In the genomic region with DNA sequence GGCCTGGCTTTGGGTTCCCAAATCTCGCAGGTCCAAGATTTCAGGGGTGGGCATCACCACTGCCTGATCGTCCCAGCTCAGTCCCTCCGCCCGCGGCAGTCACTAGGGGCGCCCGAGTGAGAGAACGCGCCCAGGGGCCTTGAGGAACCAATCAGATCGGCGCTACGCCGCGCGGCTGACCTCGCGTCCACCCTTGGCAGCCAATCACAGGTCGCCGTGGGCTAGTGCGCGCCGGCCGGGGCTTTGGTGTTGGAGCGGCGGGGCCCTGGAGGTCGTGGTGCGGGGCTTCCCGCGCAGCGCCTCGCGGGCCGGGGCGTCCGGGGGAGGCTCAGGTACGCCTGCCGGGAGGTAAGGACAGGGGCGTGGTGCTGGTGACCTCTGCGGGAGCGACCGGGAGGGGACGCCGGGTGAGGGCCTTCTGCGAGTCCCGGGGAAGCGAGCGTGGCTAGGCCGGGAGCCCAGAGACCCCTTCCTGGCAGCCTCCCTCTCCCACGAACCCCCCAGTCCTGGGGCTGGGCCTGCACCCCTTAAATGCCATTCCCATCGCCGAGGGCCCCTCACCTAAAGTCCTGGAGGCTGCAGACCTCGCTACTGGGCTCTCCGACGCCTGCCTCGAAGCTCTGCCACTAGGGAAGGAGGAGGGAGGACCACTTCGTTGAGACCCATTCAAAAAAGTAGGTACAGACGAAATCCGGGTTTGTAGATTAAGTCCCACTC, we compare ENCODE assay signal across 7 mouse cellular contexts. TPM values are rescaled to one million over a fixed set of nuclear protein-coding genes. Genes with fewer than 3 reads are reported as not detected.
DNase-seq lines count a peak whose midpoint lies in the region; ATAC-seq and TF ChIP-seq lines count a peak whose summit lies in the region.

A gene (plus strand): TSS at position 249 of the 717 bp plus-strand sequence.

- H3K27ac ChIP-seq in embryonic facial prominence, embryonic 12.5 days = peak within 1 kb of the TSS; percentile 80
- H3K27ac ChIP-seq in kidney, adult 2 months (ENCODE audit: insufficient read depth, low read depth, low read length) = peak within 1 kb of the TSS; percentile 24; the same call in 1 of the 2 replicates
- peak within 1 kb of the TSS; percentile 62 for H3K27ac ChIP-seq in limb, embryonic 12.5 days
- peak within 1 kb of the TSS; percentile 78 for H3K27ac ChIP-seq in midbrain, embryonic 15.5 days
- peak within 1 kb of the TSS; percentile 69 for H3K27ac ChIP-seq in spleen, adult 2 months (ENCODE audit: insufficient read depth, low read length)

- peak; percentile 97 for DNase-seq in adrenal gland, postnatal 25 days
- peak; percentile 95 to 96 for DNase-seq in heart, adult 18-20 months
- DNase-seq in kidney, adult 2 months = peak; percentile 97
- peak; percentile 74 to 93 for DNase-seq in spleen, adult 2 months (ENCODE audit: low read depth in 1 of 2, low spot score in 2 of 2)

- peaks cover 4% of the 10 kb centered on the region; the same call in 1 of the 2 replicates for H3K4me1 ChIP-seq in embryonic facial prominence, embryonic 12.5 days
- H3K4me1 ChIP-seq in kidney, adult 2 months (ENCODE audit: control insufficient read depth, insufficient read depth, low read length) = peaks cover 4% of the 10 kb centered on the region; the same call in 1 of the 2 replicates
- H3K4me1 ChIP-seq in limb, embryonic 12.5 days (replicated peaks) = peaks cover 10% of the 10 kb centered on the region; the same call in 1 of the 2 replicates
- H3K4me1 ChIP-seq in midbrain, embryonic 15.5 days = peaks cover 18% of the 10 kb centered on the region
- peaks cover 6% of the 10 kb centered on the region; the same call in 1 of the 2 replicates for H3K4me1 ChIP-seq in spleen, adult 2 months (ENCODE audit: control insufficient read depth, insufficient read depth, insufficient read length)

- peak within 1 kb of the TSS; percentile 90 for H3K9ac ChIP-seq in embryonic facial prominence, embryonic 12.5 days
- H3K9ac ChIP-seq in limb, embryonic 12.5 days (replicated peaks) = peak within 1 kb of the TSS; percentile 93
- H3K9ac ChIP-seq in midbrain, embryonic 15.5 days = peak within 1 kb of the TSS; percentile 85

- H3K27me3 ChIP-seq in embryonic facial prominence, embryonic 12.5 days = no peaks in the 10 kb centered on the region
- no peaks in the 10 kb centered on the region for H3K27me3 ChIP-seq in kidney, adult 2 months (replicated peaks; ENCODE audit: control insufficient read depth, insufficient read depth, low read length)
- no peaks in the 10 kb centered on the region for H3K27me3 ChIP-seq in limb, embryonic 12.5 days
- H3K27me3 ChIP-seq in midbrain, embryonic 15.5 days (replicated peaks) = no peaks in the 10 kb centered on the region
- H3K27me3 ChIP-seq in spleen, adult 2 months (ENCODE audit: control insufficient read depth, insufficient read depth, low read length) = no peaks in the 10 kb centered on the region

- no peaks in the 10 kb centered on the region for H3K9me3 ChIP-seq in embryonic facial prominence, embryonic 12.5 days
- no peaks in the 10 kb centered on the region for H3K9me3 ChIP-seq in limb, embryonic 12.5 days
- H3K9me3 ChIP-seq in midbrain, embryonic 15.5 days = no peaks in the 10 kb centered on the region

- peak; percentile 94 for ATAC-seq in embryonic facial prominence, embryonic 12.5 days (ENCODE audit: insufficient number of reproducible peaks, insufficient read depth, low FRiP score, low TSS enrichment)
- ATAC-seq in limb, embryonic 12.5 days (ENCODE audit: insufficient number of reproducible peaks, insufficient read depth, low FRiP score, low TSS enrichment, low read depth) = peak; percentile 96
- peak; percentile 98 for ATAC-seq in midbrain, embryonic 15.5 days (replicated peaks)

- WGBS in embryonic facial prominence, embryonic 12.5 days = under 1% methylated on average over 57 of the region's 58 CpGs
- under 1% methylated on average over 58 of the region's 58 CpGs for WGBS in kidney, adult 2 months
- under 1% methylated on average over 57 of the region's 58 CpGs for WGBS in limb, embryonic 12.5 days
- WGBS in midbrain, embryonic 15.5 days = under 1% methylated on average over 57 of the region's 58 CpGs
- under 1% methylated on average over 54 of the region's 58 CpGs for WGBS in spleen, adult 2 months

- peak within 1 kb of the TSS; percentile 80 for H3K4me2 ChIP-seq in embryonic facial prominence, embryonic 12.5 days (replicated peaks)
- H3K4me2 ChIP-seq in limb, embryonic 12.5 days = peak within 1 kb of the TSS; percentile 79
- peak within 1 kb of the TSS; percentile 78 for H3K4me2 ChIP-seq in midbrain, embryonic 15.5 days

- peak; percentile 60 for TF ChIP-seq CTCF in kidney, adult 2 months (conservative IDR thresholded peaks at IDR 0.05; ENCODE audit: insufficient read depth, insufficient read length, low read depth, low read length)
- peak; percentile 79 for TF ChIP-seq CTCF in spleen, adult 2 months (IDR thresholded peaks at IDR 0.05; ENCODE audit: extremely low read depth, insufficient read depth, insufficient read length, insufficient replicate concordance)

- TF ChIP-seq POLR2A in kidney, adult 2 months (IDR thresholded peaks at IDR 0.05; ENCODE audit: low read depth, low read length) = no peak
- TF ChIP-seq POLR2A in spleen, adult 2 months (IDR thresholded peaks at IDR 0.05; ENCODE audit: low read depth, low read length) = peak; percentile 8; the same call in 1 of the 2 replicates

- H3K4me3 ChIP-seq in embryonic facial prominence, embryonic 12.5 days = peak within 1 kb of the TSS; percentile 66
- H3K4me3 ChIP-seq in kidney, adult 2 months (ENCODE audit: insufficient read depth, low read depth, low read length) = peak within 1 kb of the TSS; percentile 71
- H3K4me3 ChIP-seq in limb, embryonic 12.5 days (replicated peaks) = peak within 1 kb of the TSS; percentile 79
- peak within 1 kb of the TSS; percentile 92 for H3K4me3 ChIP-seq in midbrain, embryonic 15.5 days
- H3K4me3 ChIP-seq in spleen, adult 2 months (ENCODE audit: extremely low read depth, insufficient read depth, insufficient read length) = peak within 1 kb of the TSS; percentile 94

- H3K36me3 ChIP-seq in embryonic facial prominence, embryonic 12.5 days = peaks cover 22% of the 10 kb centered on the region
- no peaks in the 10 kb centered on the region for H3K36me3 ChIP-seq in kidney, adult 2 months (ENCODE audit: control insufficient read depth, insufficient read depth, low read length)
- peaks cover 27% of the 10 kb centered on the region for H3K36me3 ChIP-seq in limb, embryonic 12.5 days
- H3K36me3 ChIP-seq in midbrain, embryonic 15.5 days (replicated peaks) = peaks cover 2% of the 10 kb centered on the region; the same call in 1 of the 2 replicates
- peaks cover 2% of the 10 kb centered on the region; the same call in 1 of the 2 replicates for H3K36me3 ChIP-seq in spleen, adult 2 months (ENCODE audit: control insufficient read depth, insufficient read depth, low read length)

RNA-seq across cellular contexts. Expression of the gene that starts here (rescaled TPM):
- 11.0 and 11.4 TPM in 2 replicates for total RNA-seq in adrenal gland, postnatal 25 days (2021)
- 26.4 and 28.7 TPM in 2 replicates for polyA plus RNA-seq in embryonic facial prominence, embryonic 12.5 days (2016; fragmentation: Nextera tagmentation; extraction: Ambion mirVana)
- total RNA-seq in heart, adult 18-20 months (2021) = 1 to 10 TPM; 5.9 to 6.0 TPM
- polyA plus RNA-seq in kidney, adult 2 months (2012; rRNA removed) = 4.2 and 4.3 TPM in 2 replicates
- 28.5 and 35.2 TPM in 2 replicates for polyA plus RNA-seq in limb, embryonic 12.5 days (2016; fragmentation: Nextera tagmentation; extraction: Ambion mirVana)
- polyA plus RNA-seq in midbrain, embryonic 15.5 days (2015; fragmentation: Nextera tagmentation; extraction: Ambion mirVana) = 12.8 TPM in 2 replicates
- polyA plus RNA-seq in spleen, adult 2 months (2012; rRNA removed) = 5.7 TPM in 2 replicates

Comparison
In these comparisons a context has a peak if more than half of its experiments do, and no peak if none do; other contexts are left out.
1. Peak in every context shown above with its lines: DNase-seq, ATAC-seq, H3K4me3 ChIP-seq and H3K27ac ChIP-seq.
2. H3K27ac ChIP-seq: peak in every context shown above with its lines; median percentile 80 in embryonic facial prominence, embryonic 12.5 days; 78 in midbrain, embryonic 15.5 days; 69 in spleen, adult 2 months; 62 in limb, embryonic 12.5 days; 24 in kidney, adult 2 months.